ENCODE assay signal across 33 mouse cellular contexts in the genomic region with DNA sequence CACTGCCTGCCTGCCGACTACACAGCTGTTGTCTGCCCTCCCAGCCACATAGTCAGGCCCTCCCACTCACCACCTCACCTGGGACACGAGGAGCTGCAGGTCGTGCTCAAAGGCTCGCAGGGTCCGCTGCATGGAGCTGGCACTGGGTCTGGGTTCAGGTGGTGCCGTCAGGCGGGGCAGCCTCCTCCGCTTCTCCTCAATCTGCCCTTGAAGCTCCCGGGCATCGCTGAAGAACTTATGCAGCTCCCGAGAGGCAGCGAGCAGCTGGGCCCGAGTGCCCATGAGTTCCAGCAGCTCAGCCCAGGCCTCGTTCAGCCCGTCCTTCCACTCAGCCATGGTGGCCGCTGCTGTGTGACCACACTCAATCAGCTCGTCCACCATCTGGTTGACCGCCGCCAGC. TPM values are rescaled to one million over a fixed set of nuclear protein-coding genes. Genes with fewer than 3 reads are reported as not detected.
"Had no signal": no experiment of that assay in that cellular context is flagged by ENCODE, and none has a peak within 500 bp of the region (broad histone marks: within the 10 kb centered on the region; RNA-seq: fewer than 3 reads in every experiment).

No protein-coding gene starts in this region.

- H3K36me3 ChIP-seq: heart, embryonic 13.5 days; heart, embryonic 15.5 days; hindbrain, embryonic 10.5 days; hindbrain, embryonic 12.5 days; intestine, embryonic 15.5 days; limb, embryonic 10.5 days; limb, embryonic 12.5 days; liver, embryonic 13.5 days had no signal

- ATAC-seq: hindbrain, embryonic 16.5 days; inflammation-experienced regulatory T-cells, adult 6 months; intestine, embryonic 15.5 days; intestine, postnatal 0 days had no signal

- H3K9me3 ChIP-seq: intestine, embryonic 15.5 days had no signal

- H3K27ac ChIP-seq: heart, adult 2 months; heart, embryonic 13.5 days; heart, embryonic 15.5 days; hindbrain, embryonic 10.5 days; hindbrain, embryonic 12.5 days; hindbrain, embryonic 14.5 days; intestine, embryonic 15.5 days; layer of hippocampus, adult 2 months; left cerebral cortex, adult 2 months; limb, embryonic 10.5 days; limb, embryonic 12.5 days; liver, embryonic 13.5 days had no signal

- H3K9ac ChIP-seq: heart, embryonic 13.5 days; heart, embryonic 15.5 days; hindbrain, embryonic 12.5 days; hindbrain, embryonic 14.5 days; intestine, embryonic 15.5 days; limb, embryonic 12.5 days; liver, embryonic 13.5 days had no signal

- DNase-seq: gastrocnemius, postnatal 14 days; gastrocnemius, postnatal 36 days; heart, adult 2 months; heart, postnatal 14 days; heart, postnatal 4 days; kidney, adult 18-20 months; kidney, adult 8-10 months; kidney, postnatal 10 days; kidney, postnatal 25 days; kidney, postnatal 4 days; liver; liver, embryonic 13.5 days had no signal

- H3K4me2 ChIP-seq: heart, embryonic 11.5 days; heart, embryonic 13.5 days; heart, embryonic 15.5 days; hindbrain, embryonic 12.5 days; hindbrain, embryonic 14.5 days; intestine, embryonic 15.5 days; limb, embryonic 12.5 days; liver, embryonic 11.5 days; liver, embryonic 13.5 days had no signal

- H3K4me3 ChIP-seq: heart, adult 2 months; heart, embryonic 13.5 days; heart, embryonic 15.5 days; hindbrain, embryonic 10.5 days; hindbrain, embryonic 12.5 days; intestine, embryonic 15.5 days; layer of hippocampus, adult 2 months; left cerebral cortex, adult 2 months; limb, embryonic 10.5 days; limb, embryonic 12.5 days; liver, embryonic 13.5 days had no signal

RNA-seq across cellular contexts. Expression of gene Gm20479, which starts 11.9 kb away (rescaled TPM):
- total RNA-seq: gastrocnemius, postnatal 36 days; layer of hippocampus, adult 2 months; layer of hippocampus, postnatal 10 days; layer of hippocampus, postnatal 25 days; left cerebral cortex, adult 2 months; left cerebral cortex, postnatal 14 days; left cerebral cortex, postnatal 36 days had no signal
- polyA plus RNA-seq: heart, adult 2 months; heart, embryonic 15.5 days; hindbrain, embryonic 10.5 days; hindbrain, embryonic 14.5 days; hindbrain, embryonic 16.5 days; limb, embryonic 10.5 days; limb, embryonic 12.5 days; limb, embryonic 14.5 days had no signal

RNA-seq across cellular contexts. Expression of gene Ltbp4, which starts 31.6 kb away (rescaled TPM):
- total RNA-seq: granulocyte monocyte progenitor cell, adult 5-6 weeks had no signal
